Mouse (Mus musculus) urinary bladder, postnatal 36 days (tissue): ENCODE data around the gene Pmvk.

ENCODE experiments used
- DNase-seq, 2 experiments: peaks; one replicate each; pipeline ENCODE4 v3.0.0; 2022; ENCODE audit warnings: low spot score in 2 of 2, mixed read lengths in 1 of 2

Gene Pmvk

DNA sequence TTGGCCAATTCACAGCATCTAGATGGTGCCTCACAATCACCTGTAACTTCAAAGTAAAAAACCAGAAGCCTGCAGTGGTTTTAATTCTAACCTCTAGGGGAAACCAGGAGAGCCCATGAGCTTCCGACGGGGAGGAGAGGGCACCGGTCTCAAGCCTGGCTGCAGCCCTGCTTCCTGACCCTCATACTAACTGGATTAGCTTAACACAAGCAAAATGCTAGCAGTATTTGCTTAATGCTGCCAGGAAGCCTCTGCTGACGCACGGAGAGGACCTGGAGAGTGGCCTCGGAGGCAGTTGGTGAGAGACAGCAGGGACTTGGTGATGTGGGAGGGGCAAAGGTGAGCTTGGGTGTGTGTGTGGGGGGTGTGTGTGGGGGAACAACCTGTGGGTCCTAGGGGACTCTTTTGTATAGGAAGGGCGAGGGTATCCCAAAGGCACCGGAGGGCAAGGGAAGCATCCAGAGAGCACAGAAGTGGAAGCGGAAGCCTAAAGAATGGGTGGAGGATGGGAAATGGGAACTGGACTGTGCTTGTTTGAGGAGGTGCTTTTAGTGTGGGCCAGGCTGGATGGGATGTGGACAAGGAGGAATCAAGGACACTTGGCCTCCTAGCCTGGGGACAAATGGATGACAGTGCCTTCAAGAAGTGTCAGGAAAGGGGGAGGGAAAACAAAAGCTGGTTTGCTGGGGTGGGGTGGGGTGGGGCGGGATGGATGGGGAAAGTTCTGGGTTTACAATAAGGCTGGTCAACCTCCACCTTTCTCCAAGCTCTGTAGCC lies at the start of gene Pmvk:
Gene Pmvk (plus strand): TSS at position 141 of the 777 bp plus-strand sequence.
- no peak for DNase-seq

GRCm38 (mm10) chr3:89406887-89407286 lies 47.5 kb upstream of the Pmvk start:
- no peak for DNase-seq

DNA sequence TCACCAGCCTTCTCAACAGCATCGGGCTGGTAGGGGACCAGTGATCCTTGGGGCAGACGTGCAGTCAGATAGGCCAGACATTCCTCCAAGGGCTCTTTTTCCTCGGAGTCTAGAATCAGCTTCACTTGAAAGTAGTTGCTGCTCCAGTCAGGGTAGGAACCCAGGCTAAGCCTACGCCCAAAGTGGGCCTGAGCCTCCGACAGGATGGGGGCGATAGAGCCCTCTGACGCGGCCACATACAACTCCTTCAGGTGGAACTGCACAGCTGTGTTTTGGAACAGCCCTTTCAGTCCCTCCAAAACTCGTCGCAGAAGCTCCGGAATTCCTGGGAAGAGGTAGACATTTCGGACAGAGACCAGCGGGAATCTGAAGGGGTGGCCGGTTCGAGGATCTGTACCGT lies 45.9 kb upstream of the Pmvk start:
- DNase-seq, result no peak

DNA sequence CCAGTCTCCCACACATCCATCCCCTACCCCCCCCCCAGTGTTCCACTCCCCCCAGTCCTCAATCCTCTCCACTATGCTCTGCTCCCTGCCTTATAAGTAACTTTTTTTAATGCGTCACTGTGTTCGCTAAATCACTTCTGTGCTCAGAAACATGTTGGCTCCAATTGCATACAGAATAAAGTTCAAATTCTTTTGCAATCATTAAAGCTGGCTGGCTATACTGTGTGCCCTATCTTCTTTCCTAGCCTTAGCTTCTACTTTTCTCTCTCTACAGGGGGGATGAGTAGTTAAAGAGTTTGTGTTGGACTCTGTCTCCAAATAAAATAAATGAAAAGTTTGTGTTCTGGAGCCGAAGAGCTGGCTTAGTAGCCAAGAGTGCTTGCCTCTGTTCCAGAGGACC lies 44.6 kb upstream of the Pmvk start:
- DNase-seq, result no peak

DNA sequence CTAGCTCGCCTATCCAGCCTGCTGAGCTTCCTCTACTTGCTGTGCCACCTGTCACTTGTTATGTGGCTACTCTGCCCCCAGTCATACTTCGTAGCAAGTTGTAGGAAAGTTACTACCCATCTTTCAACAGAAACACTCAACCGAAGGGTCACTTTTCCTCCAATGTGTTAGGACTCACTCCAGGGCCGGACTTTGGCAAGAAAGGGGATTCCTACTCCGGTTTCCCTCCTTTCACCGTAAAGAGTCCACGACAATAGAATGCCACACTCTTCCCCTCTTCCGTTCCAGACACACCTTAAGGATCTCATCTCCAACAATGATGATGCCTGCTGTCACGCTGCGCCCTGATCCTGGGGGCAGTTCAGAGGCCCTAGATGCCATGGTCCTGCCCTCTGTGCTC lies 43.5 kb upstream of the Pmvk start:
- DNase-seq, result no peak

GRCm38 (mm10) chr3:89411490-89412393 lies 42.6 kb upstream of the Pmvk start, which contains the start of gene Flad1:
Gene Flad1 (minus strand): TSS chr3:89411870.
- peak; percentile 99 to 100 for DNase-seq

DNA sequence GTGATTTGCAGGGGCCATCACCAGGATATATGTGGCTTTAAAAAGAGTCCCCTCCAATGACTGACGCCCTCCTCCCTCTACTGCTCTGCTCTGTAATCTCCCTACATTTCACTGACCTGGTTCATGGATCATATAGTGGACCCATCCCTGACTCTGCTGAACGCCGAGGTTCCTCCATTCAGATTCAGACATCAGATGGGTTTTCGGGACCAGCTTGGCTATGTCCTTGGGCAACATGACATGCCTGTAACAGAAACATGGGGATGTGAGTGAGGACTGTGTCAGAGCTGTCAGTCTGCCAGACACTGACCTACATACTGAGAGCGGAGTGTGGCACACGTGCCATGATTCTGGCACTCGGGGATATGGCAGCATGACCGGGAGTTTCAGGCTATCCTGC lies 38.2 kb upstream of the Pmvk start:
- DNase-seq, result no peak

GRCm38 (mm10) chr3:89417131-89417530 lies 37.2 kb upstream of the Pmvk start:
- DNase-seq, result no peak

- DNase-seq, result no peak
Observed at GRCm38 (mm10) chr3:89417840-89418169, 36.5 kb upstream of the Pmvk start.

GRCm38 (mm10) chr3:89418170-89418860 lies 36.0 kb upstream of the Pmvk start, which contains the start of the genes Cks1b and Shc1:
Gene Cks1b (minus strand): TSS chr3:89418383.
Gene Shc1 (plus strand): TSS chr3:89418443.
- DNase-seq, result peak; percentile 88 to 94

- peak; percentile 60 to 82 for DNase-seq
Observed at GRCm38 (mm10) chr3:89418861-89419250, 35.5 kb upstream of the Pmvk start.

DNA sequence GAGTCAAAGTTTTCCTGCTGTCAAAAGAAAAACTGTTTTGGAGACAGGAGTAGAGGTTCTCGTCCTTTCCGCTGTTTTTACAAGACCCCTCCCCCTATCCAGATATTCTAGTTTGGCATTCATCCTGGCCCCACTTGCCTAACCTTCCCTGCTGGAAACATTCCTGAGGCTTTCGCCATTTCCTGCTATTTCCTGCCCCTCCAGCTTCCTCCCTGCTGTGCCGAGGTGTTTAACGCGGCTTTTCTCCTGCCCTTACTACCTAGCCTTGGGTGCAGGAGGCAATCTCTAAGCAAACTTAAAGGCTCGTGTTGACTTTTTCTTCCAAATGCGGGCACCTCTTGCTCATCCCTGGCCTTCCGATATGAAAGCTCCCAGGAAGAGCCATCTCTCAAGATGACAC lies 34.8 kb upstream of the Pmvk start:
- peak; percentile 31 to 70 for DNase-seq

GRCm38 (mm10) chr3:89419981-89420380 lies 34.4 kb upstream of the Pmvk start:
- DNase-seq, result no peak

DNA sequence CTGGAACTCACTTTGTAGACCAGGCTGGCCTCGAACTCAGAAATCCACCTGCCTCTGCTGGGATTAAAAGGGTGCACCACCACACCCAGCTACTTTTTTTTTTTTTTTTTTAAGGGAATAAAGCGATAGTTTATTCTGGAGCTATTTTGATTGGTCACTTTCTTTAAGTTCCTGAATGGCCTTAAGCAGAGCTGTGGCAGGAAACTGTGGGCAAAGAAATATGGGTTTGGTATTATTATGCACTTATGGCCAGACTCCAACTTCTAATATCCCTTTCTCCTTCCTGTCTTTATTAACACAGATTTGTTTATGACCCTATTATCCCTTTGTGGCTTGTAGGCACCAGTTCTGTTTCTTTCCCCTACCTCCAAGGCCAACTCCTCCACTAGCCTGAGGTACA lies 33.9 kb upstream of the Pmvk start:
- no peak for DNase-seq

DNA sequence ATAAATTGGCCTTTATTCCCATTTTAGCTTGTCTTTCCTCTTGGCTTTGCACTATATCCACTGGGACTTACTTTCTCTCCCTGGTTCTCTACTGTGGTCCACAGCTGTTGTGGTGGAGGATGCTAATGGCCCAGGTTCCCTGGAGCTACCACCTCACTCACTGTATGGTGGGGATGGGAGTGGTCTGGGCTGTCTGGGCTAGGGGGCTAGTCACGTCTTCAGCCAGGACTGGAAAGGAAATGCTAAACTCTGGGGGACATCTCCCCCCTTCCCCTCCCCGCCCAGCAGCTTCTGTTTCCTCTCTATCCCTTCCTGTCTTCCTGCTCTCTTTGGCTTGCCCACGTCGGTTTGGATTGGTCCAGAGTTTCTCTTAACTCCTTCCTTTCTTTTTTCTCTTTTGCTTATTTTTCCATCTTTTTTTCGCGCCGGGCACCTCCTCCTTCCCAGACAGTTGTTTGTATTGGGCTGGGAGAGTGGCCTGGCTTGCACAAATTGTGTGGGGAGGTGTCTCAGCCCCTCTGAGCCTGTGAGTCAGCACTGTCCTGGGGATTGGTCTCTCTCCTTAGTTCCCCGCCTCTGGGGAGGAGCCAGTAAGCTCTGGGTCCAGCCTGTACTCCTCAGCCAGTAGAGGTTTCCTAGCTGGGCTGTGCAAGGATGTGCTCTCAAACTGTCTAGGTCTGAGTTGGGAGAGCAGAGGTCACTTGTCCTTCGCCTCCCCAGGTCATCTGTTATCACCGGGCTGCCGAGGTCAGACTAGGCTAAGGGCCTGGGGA lies 33.2 kb upstream of the Pmvk start:
- DNase-seq, result peak; percentile 59 to 84

DNA sequence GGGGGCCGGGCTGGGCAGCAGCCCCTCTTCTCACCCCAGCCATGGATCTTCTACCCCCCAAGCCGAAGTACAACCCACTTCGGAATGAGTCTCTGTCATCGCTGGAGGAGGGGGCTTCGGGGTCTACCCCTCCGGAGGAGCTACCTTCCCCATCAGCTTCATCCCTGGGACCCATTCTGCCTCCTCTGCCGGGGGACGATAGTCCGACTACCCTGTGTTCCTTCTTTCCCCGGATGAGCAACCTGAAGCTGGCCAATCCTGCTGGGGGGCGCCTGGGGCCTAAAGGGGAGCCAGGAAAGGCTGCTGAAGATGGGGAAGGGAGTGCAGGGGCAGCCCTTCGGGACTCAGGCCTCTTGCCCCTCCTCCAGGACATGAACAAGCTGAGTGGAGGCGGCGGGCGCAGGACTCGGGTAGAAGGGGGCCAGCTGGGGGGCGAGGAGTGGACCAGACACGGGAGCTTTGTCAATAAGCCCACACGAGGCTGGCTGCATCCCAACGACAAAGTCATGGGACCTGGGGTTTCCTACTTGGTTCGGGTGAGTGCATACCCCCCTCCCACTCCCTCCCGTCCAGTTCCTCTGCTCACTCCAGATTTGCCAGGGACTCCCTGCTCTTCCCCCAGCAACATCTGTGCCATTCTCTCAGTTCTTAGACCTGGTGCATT lies 32.4 kb upstream of the Pmvk start:
- peak in 1 of 2 experiments; percentile 21 for DNase-seq

- no peak for DNase-seq
Observed at GRCm38 (mm10) chr3:89422556-89423205, 31.7 kb upstream of the Pmvk start.

DNA sequence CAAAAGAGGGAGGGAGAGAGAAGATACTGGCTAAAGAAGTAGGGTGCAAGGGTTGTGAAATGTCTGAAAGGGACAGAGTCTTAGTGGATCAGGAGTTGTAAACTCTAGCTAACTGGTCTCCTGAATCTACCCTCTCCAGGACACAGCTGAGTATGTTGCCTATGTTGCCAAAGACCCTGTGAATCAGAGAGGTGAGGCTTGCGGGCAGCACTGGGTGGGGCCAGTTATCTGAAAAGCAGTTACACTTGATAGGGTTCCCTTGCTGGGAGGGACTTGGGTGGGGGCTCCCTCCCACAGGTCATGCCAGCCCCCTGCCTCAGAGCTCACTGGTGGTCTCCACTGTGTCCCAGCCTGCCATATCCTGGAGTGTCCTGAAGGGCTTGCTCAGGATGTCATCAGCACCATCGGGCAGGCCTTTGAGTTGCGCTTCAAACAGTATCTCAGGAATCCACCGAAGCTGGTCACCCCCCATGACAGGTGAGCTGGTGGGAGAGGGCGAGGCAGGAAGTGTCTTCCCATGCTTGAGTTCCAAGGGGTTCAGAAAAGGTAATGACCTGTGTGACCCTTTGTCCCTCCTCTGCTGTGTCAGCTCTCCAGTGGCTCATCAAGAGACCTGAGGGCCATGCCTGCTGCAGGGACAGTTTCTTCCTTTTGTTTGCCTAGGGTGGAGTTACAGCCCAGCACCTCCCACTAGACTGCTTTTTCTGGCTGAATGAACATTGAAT lies 29.8 kb upstream of the Pmvk start:
- no peak for DNase-seq

DNA sequence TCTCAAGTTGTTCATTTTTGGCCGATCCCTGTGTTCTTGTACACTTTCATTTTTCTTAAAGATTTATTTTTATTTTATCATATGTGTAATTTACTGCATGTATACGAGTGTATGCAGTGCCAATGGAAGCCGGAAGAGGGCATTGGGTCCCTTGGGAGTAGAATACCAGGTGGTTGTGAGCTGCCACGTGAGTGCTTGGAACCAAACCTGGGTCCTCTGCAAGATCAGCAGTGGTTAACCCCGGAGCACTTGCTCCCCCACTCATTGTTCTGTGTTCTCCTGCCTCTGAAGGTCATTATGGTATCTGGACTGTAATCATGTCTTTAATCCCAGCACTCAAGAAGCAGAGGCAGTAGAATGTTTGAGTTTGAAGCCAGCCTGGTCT lies 29.2 kb upstream of the Pmvk start:
- DNase-seq, result no peak

- no peak for DNase-seq
Observed at GRCm38 (mm10) chr3:89425876-89426275, 28.5 kb upstream of the Pmvk start.
